ENCODE assay signal across 27 mouse cellular contexts in genomic region chr5:98578398-98578797, GRCm38 (mm10). TPM values are rescaled to one million over a fixed set of nuclear protein-coding genes. Genes with fewer than 3 reads are reported as not detected.
DNase-seq lines count a peak whose midpoint lies in the region; ATAC-seq and TF ChIP-seq lines count a peak whose summit lies in the region.
"Had no signal": no experiment of that assay in that cellular context is flagged by ENCODE, and none has a peak within 500 bp of the region (broad histone marks: within the 10 kb centered on the region; RNA-seq: fewer than 3 reads in every experiment).

No protein-coding gene starts in this region.

- no peak overlapping the region for H3K27ac ChIP-seq in midbrain, embryonic 11.5 days (ENCODE audit: low read depth, low read length)
- no peak overlapping the region for H3K27ac ChIP-seq in midbrain, embryonic 10.5 days (replicated peaks)
- H3K27ac ChIP-seq in intestine, postnatal 0 days (ENCODE audit: low read depth, low read length), result no peak overlapping the region
- H3K27ac ChIP-seq: embryonic facial prominence, embryonic 10.5 days; embryonic facial prominence, embryonic 12.5 days; forebrain, embryonic 13.5 days; forebrain, embryonic 15.5 days had no signal

- no peak overlapping the region for H3K4me3 ChIP-seq in midbrain, embryonic 11.5 days (ENCODE audit: low read depth, low read length)
- H3K4me3 ChIP-seq in midbrain, embryonic 10.5 days, result no peak overlapping the region
- H3K4me3 ChIP-seq in intestine, postnatal 0 days (ENCODE audit: low read depth, low read length), result no peak overlapping the region
- H3K4me3 ChIP-seq: embryonic facial prominence, embryonic 10.5 days; embryonic facial prominence, embryonic 12.5 days; forebrain, embryonic 13.5 days; forebrain, embryonic 15.5 days had no signal

- peak; percentile 23 for DNase-seq in midbrain, embryonic 11.5 days (ENCODE audit: low spot score, missing footprints)
- no peak for DNase-seq in midbrain, embryonic 10.5 days (ENCODE audit: low spot score)
- peak; percentile 11 for DNase-seq in MEL-GATA-1-ER (ENCODE audit: extremely low read depth, low read depth)
- no peak for DNase-seq in adrenal gland, postnatal 36 days
- DNase-seq in B cell, adult 2 months, result no peak
- DNase-seq: adrenal gland, adult 2 months; adrenal gland, postnatal 10 days; adrenal gland, postnatal 25 days; cerebellum, adult 11-12 months; cerebellum, adult 2 months; cerebellum, adult 9-10 months; cerebellum, postnatal 10 days; cerebellum, postnatal 25 days; forebrain, postnatal 0 days had no signal

- TF ChIP-seq CTCF in intestine, postnatal 0 days (IDR thresholded peaks at IDR 0.05; ENCODE audit: low read depth), result no peak

- H3K36me3 ChIP-seq in midbrain, embryonic 11.5 days (ENCODE audit: control insufficient read depth, insufficient read depth, low read length), result no peaks in the 10 kb centered on the region
- H3K36me3 ChIP-seq in midbrain, embryonic 10.5 days, result no peaks in the 10 kb centered on the region
- no peaks in the 10 kb centered on the region for H3K36me3 ChIP-seq in intestine, postnatal 0 days (ENCODE audit: control insufficient read depth, insufficient read depth)
- H3K36me3 ChIP-seq: embryonic facial prominence, embryonic 10.5 days; embryonic facial prominence, embryonic 12.5 days; forebrain, embryonic 15.5 days; G1E had no signal

- no peaks in the 10 kb centered on the region for H3K27me3 ChIP-seq in midbrain, embryonic 11.5 days (ENCODE audit: control insufficient read depth, insufficient read depth, low read length)
- H3K27me3 ChIP-seq in midbrain, embryonic 10.5 days (ENCODE audit: low read depth, poor library complexity, severe bottlenecking), result no peaks in the 10 kb centered on the region
- no peaks in the 10 kb centered on the region for H3K27me3 ChIP-seq in intestine, postnatal 0 days (replicated peaks; ENCODE audit: control insufficient read depth, insufficient read depth, low read length)
- H3K27me3 ChIP-seq: embryonic facial prominence, embryonic 12.5 days; forebrain, embryonic 13.5 days; forebrain, embryonic 15.5 days; Patski had no signal

- no peak for ATAC-seq in midbrain, embryonic 11.5 days (ENCODE audit: low FRiP score)
- peak; percentile 82 for ATAC-seq in granulocyte monocyte progenitor cell, adult 5-6 weeks (replicated peaks; ENCODE audit: poor library complexity, severe bottlenecking)
- peak; percentile 84 for ATAC-seq in megakaryocyte progenitor cell, adult 5-6 weeks (replicated peaks; ENCODE audit: poor library complexity)
- ATAC-seq in intestine, postnatal 0 days, result no peak
- ATAC-seq: activated CD4-positive, CD25-positive, alpha-beta regulatory T cell, adult 4 months; forebrain, embryonic 13.5 days; forebrain, embryonic 15.5 days; forebrain, postnatal 0 days; Patski had no signal

- H3K9me3 ChIP-seq in midbrain, embryonic 11.5 days (ENCODE audit: control insufficient read depth, low read length), result no peaks in the 10 kb centered on the region
- H3K9me3 ChIP-seq in midbrain, embryonic 10.5 days (replicated peaks), result no peaks in the 10 kb centered on the region
- no peaks in the 10 kb centered on the region for H3K9me3 ChIP-seq in intestine, postnatal 0 days (ENCODE audit: control insufficient read depth)
- H3K9me3 ChIP-seq: embryonic facial prominence, embryonic 10.5 days; embryonic facial prominence, embryonic 12.5 days; forebrain, embryonic 13.5 days; forebrain, embryonic 15.5 days had no signal

- no peak overlapping the region for H3K9ac ChIP-seq in midbrain, embryonic 11.5 days (ENCODE audit: low read length)
- H3K9ac ChIP-seq in intestine, postnatal 0 days (ENCODE audit: low read depth, low read length), result no peak overlapping the region
- H3K9ac ChIP-seq: embryonic facial prominence, embryonic 12.5 days; forebrain, embryonic 13.5 days; forebrain, embryonic 15.5 days; forebrain, postnatal 0 days had no signal

- H3K4me1 ChIP-seq in midbrain, embryonic 11.5 days (ENCODE audit: control insufficient read depth, insufficient read depth, low read length), result no peaks in the 10 kb centered on the region
- H3K4me1 ChIP-seq in midbrain, embryonic 10.5 days, result no peaks in the 10 kb centered on the region
- H3K4me1 ChIP-seq in intestine, postnatal 0 days (replicated peaks; ENCODE audit: control insufficient read depth, insufficient read depth, low read length), result no peaks in the 10 kb centered on the region

- 90% methylated on average over 2 of the region's 2 CpGs for WGBS in midbrain, embryonic 11.5 days
- WGBS in midbrain, embryonic 10.5 days, result 75% methylated on average over 2 of the region's 2 CpGs
- 43% methylated on average over 2 of the region's 2 CpGs for WGBS in intestine, postnatal 0 days

- H3K4me2 ChIP-seq in midbrain, embryonic 11.5 days, result no peak overlapping the region
- no peak overlapping the region for H3K4me2 ChIP-seq in intestine, postnatal 0 days (replicated peaks; ENCODE audit: low read depth)
- H3K4me2 ChIP-seq: embryonic facial prominence, embryonic 12.5 days; forebrain, embryonic 13.5 days; forebrain, embryonic 15.5 days had no signal

RNA-seq across cellular contexts. Expression of gene Gm11111, which starts 25.9 kb away (rescaled TPM):
- not detected in 2 replicates for polyA plus RNA-seq in midbrain, embryonic 11.5 days (2014; fragmentation: Nextera tagmentation; extraction: Ambion mirVana)
- not detected in 2 replicates for polyA plus RNA-seq in midbrain, embryonic 10.5 days (2016; fragmentation: Nextera tagmentation; extraction: Ambion mirVana)
- total RNA-seq in granulocyte monocyte progenitor cell, adult 5-6 weeks (2014; fragmentation: Nextera tagmentation), result not detected in 2 replicates
- not detected in 2 replicates for total RNA-seq in granulocyte monocyte progenitor cell, adult 5-6 weeks (2017)
- total RNA-seq in megakaryocyte progenitor cell, adult 5-6 weeks (2015), result not detected in 2 replicates
- not detected in 2 replicates for total RNA-seq in megakaryocyte progenitor cell, adult 5-6 weeks (2017)
- not detected for total RNA-seq in adrenal gland, postnatal 36 days (2021)
- not detected in 2 replicates for polyA plus RNA-seq in intestine, postnatal 0 days (2015; fragmentation: Nextera tagmentation; extraction: Ambion mirVana)
- total RNA-seq: adrenal gland, adult 2 months; adrenal gland, postnatal 10 days; adrenal gland, postnatal 25 days; forebrain, postnatal 0 days; G1E had no signal
- polyA plus RNA-seq: activated CD4-positive, CD25-positive, alpha-beta regulatory T cell, adult 4 months; adrenal gland, adult 2 months; C2C12; cerebellum, adult 2 months; embryonic facial prominence, embryonic 10.5 days; embryonic facial prominence, embryonic 12.5 days; embryonic facial prominence, embryonic 14.5 days; forebrain, embryonic 11.5 days; forebrain, embryonic 13.5 days; forebrain, embryonic 15.5 days; forebrain, postnatal 0 days; G1E; Patski had no signal

Comparison
In these comparisons a context has a peak if more than half of its experiments do, and no peak if none do; other contexts are left out.
1. DNase-seq: peak in midbrain, embryonic 11.5 days (single experiment) and MEL-GATA-1-ER (single experiment); none in midbrain, embryonic 10.5 days (single experiment), adrenal gland, postnatal 36 days (0 of 2) and B cell, adult 2 months (0 of 2).
2. ATAC-seq: peak in granulocyte monocyte progenitor cell, adult 5-6 weeks (single experiment) and megakaryocyte progenitor cell, adult 5-6 weeks (single experiment); none in midbrain, embryonic 11.5 days (single experiment) and intestine, postnatal 0 days (single experiment).